ENCODE assay signal across 27 mouse cellular contexts in genomic region chr13:49769111-49769510, GRCm38 (mm10). TPM values are rescaled to one million over a fixed set of nuclear protein-coding genes. Genes with fewer than 3 reads are reported as not detected.
"Had no signal": no experiment of that assay in that cellular context is flagged by ENCODE, and none has a peak within 500 bp of the region (broad histone marks: within the 10 kb centered on the region; RNA-seq: fewer than 3 reads in every experiment).

No protein-coding gene starts in this region.

- H3K4me3 ChIP-seq: midbrain, embryonic 10.5 days; midbrain, embryonic 12.5 days; myocyte; neural tube, embryonic 13.5 days; neural tube, embryonic 15.5 days had no signal

- H3K4me1 ChIP-seq: midbrain, embryonic 12.5 days; neural tube, embryonic 15.5 days had no signal

- H3K27me3 ChIP-seq: midbrain, embryonic 12.5 days; neural tube, embryonic 13.5 days; neural tube, embryonic 15.5 days had no signal

- H3K27ac ChIP-seq: midbrain, embryonic 10.5 days; midbrain, embryonic 12.5 days; neural tube, embryonic 13.5 days; neural tube, embryonic 15.5 days had no signal

- H3K9me3 ChIP-seq: midbrain, embryonic 10.5 days; midbrain, embryonic 12.5 days; neural tube, embryonic 13.5 days; neural tube, embryonic 15.5 days had no signal

- DNase-seq: lung, adult 18-20 months; lung, embryonic 14.5 days; lung, postnatal 10 days; lung, postnatal 4 days; midbrain, embryonic 14.5 days; retina, postnatal 1 day; right cerebral cortex, adult 18-20 months; right cerebral cortex, postnatal 25 days; right cerebral cortex, postnatal 4 days; spleen, adult 18-20 months; thymus, adult 2 months; thymus, postnatal 25 days; thymus, postnatal 4 days had no signal

- ATAC-seq: midbrain, embryonic 16.5 days had no signal

- H3K36me3 ChIP-seq: midbrain, embryonic 10.5 days; midbrain, embryonic 12.5 days; neural tube, embryonic 13.5 days; neural tube, embryonic 15.5 days had no signal

- H3K9ac ChIP-seq: lung, embryonic 14.5 days; midbrain, embryonic 12.5 days; neural tube, embryonic 13.5 days; neural tube, embryonic 15.5 days had no signal

RNA-seq across cellular contexts. Expression of gene Gm30302, which starts 29.7 kb away (rescaled TPM):
- total RNA-seq: megakaryocyte, adult 5-6 weeks; megakaryocyte-erythroid progenitor cell, adult 5-6 weeks had no signal
- polyA plus RNA-seq: lung, embryonic 14.5 days; lung, embryonic 16.5 days; midbrain, embryonic 10.5 days; midbrain, embryonic 12.5 days; midbrain, embryonic 14.5 days; midbrain, embryonic 16.5 days; myocyte; neural tube, embryonic 11.5 days; neural tube, embryonic 13.5 days; neural tube, embryonic 15.5 days; small intestine, adult 2 months; stomach, embryonic 14.5 days; stomach, embryonic 16.5 days; thymus, adult 2 months; urinary bladder, adult 2 months had no signal
